7 mouse cellular contexts compared by ENCODE assay signal in the genomic region with DNA sequence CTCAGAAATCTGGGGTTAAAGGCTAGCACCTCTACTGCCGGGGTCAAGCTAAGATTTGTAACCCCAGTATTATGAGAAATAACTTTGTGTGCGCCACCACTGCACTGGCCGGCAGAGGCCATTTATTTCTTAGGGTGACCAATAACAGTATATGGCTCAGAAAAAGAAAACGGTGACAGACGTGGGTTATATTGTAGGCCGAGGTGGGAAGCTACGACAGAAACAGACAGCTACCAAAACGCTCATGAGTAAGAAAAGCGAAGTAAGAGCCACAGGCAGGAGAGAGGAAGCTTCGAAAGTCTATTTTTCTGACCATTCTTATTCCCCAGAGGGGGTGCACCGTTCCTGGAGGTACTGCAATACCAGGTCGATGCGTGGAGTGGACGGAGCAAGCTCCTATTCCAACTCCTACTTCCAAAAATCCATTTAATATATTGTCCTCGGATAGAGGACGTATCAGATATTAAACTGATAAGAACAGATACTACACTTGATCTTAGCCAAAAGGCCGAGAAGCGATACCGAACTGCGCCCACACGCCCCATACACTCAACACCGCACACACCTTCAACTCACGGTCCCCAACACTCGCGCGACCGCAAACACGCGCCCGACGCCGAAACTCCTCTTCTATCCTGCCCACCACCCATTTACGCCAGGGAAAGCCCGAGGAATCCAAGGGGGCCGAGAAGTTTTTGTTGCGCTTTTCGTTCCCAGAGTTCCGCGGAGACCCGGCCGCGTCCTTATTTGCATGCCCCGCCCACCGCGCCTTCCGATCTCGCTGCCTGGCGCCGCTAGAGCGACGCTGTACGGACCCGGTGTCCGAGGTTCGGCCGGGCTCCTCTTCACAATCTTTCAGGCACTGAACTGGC. TPM values are rescaled to one million over a fixed set of nuclear protein-coding genes. Genes with fewer than 3 reads are reported as not detected.
DNase-seq lines count a peak whose midpoint lies in the region; ATAC-seq and TF ChIP-seq lines count a peak whose summit lies in the region.
"Not testable (repeated sequence)": the region's sequence is repeated elsewhere in the genome, so short reads cannot be mapped to it uniquely, and the experiment has no call there.

No protein-coding gene starts in this region.

- H3K36me3 ChIP-seq in embryonic facial prominence, embryonic 14.5 days (ENCODE audit: control insufficient read depth, insufficient read depth, low read length); heart, adult 2 months (ENCODE audit: control insufficient read depth, insufficient read depth, low read length); limb, embryonic 11.5 days (ENCODE audit: control insufficient read depth, insufficient read depth, low read length); midbrain, embryonic 11.5 days (ENCODE audit: control insufficient read depth, insufficient read depth, low read length): not testable (repeated sequence)

- not testable (repeated sequence) for H3K9me3 ChIP-seq in embryonic facial prominence, embryonic 14.5 days (ENCODE audit: control insufficient read depth, low read length); limb, embryonic 11.5 days (ENCODE audit: control insufficient read depth, low read length); midbrain, embryonic 11.5 days (ENCODE audit: control insufficient read depth, low read length)

- peak; percentile 91 for DNase-seq in embryonic facial prominence, embryonic 14.5 days (ENCODE audit: low spot score)
- peak; percentile 77 to 82 for DNase-seq in heart, adult 2 months
- DNase-seq in kidney, adult 18-20 months = peak; percentile 81
- peak; percentile 84 for DNase-seq in limb, embryonic 11.5 days (ENCODE audit: low spot score)
- peak; percentile 97 for DNase-seq in midbrain, embryonic 11.5 days (ENCODE audit: low spot score, missing footprints)
- peak; percentile 67 for DNase-seq in right cerebral cortex, postnatal 4 days

- WGBS in embryonic facial prominence, embryonic 14.5 days = under 1% methylated on average over 41 of the region's 56 CpGs
- under 1% methylated on average over 44 of the region's 56 CpGs for WGBS in heart, adult 2 months
- under 1% methylated on average over 40 of the region's 56 CpGs for WGBS in limb, embryonic 11.5 days
- under 1% methylated on average over 40 of the region's 56 CpGs for WGBS in midbrain, embryonic 11.5 days

- peak overlapping the region; percentile 64 for H3K9ac ChIP-seq in embryonic facial prominence, embryonic 14.5 days (ENCODE audit: low read depth, low read length)
- H3K9ac ChIP-seq in heart, adult 2 months (ENCODE audit: low read depth, low read length) = peak overlapping the region; percentile 66
- H3K9ac ChIP-seq in limb, embryonic 11.5 days (ENCODE audit: low read length) = peak overlapping the region; percentile 53
- peak overlapping the region; percentile 62 for H3K9ac ChIP-seq in midbrain, embryonic 11.5 days (ENCODE audit: low read length)

- peak; percentile 93; the same call in 1 of the 2 replicates for TF ChIP-seq POLR2A in bone marrow macrophage, adult 2 months (IDR thresholded peaks at IDR 0.05; ENCODE audit: borderline replicate concordance, low read depth, low read length)
- peak; percentile 70 for TF ChIP-seq POLR2A in heart, adult 2 months (IDR thresholded peaks at IDR 0.05; ENCODE audit: insufficient read depth, low read depth, low read length)

- H3K4me3 ChIP-seq in bone marrow macrophage, adult 2 months (ENCODE audit: insufficient read depth, low read length) = peak overlapping the region; percentile 47
- peak overlapping the region; percentile 29 for H3K4me3 ChIP-seq in embryonic facial prominence, embryonic 14.5 days (ENCODE audit: low read depth, low read length)
- peak overlapping the region; percentile 39; the same call in 1 of the 2 replicates for H3K4me3 ChIP-seq in heart, adult 2 months
- H3K4me3 ChIP-seq in limb, embryonic 11.5 days (ENCODE audit: low read depth, low read length) = not testable (repeated sequence)
- H3K4me3 ChIP-seq in midbrain, embryonic 11.5 days (ENCODE audit: low read depth, low read length) = peak overlapping the region; percentile 17; the same call in 1 of the 2 replicates

- not testable (repeated sequence) for H3K27me3 ChIP-seq in embryonic facial prominence, embryonic 14.5 days (replicated peaks; ENCODE audit: control insufficient read depth, insufficient read depth, low read length); heart, adult 2 months (ENCODE audit: control insufficient read depth, insufficient read depth, low read length); limb, embryonic 11.5 days (ENCODE audit: control insufficient read depth, insufficient read depth, low read length); midbrain, embryonic 11.5 days (ENCODE audit: control insufficient read depth, insufficient read depth, low read length)

- not testable (repeated sequence) for H3K79me2 ChIP-seq in heart, adult 2 months (replicated peaks; ENCODE audit: control insufficient read depth, insufficient read depth, low read length)

- TF ChIP-seq EP300 in heart, adult 2 months (IDR thresholded peaks at IDR 0.05; ENCODE audit: insufficient read depth, low read depth, low read length) = not testable (repeated sequence)

- peak overlapping the region; percentile 46 for H3K4me2 ChIP-seq in embryonic facial prominence, embryonic 14.5 days (ENCODE audit: low read depth, low read length)
- peak overlapping the region; percentile 22; the same call in 1 of the 2 replicates for H3K4me2 ChIP-seq in limb, embryonic 11.5 days (ENCODE audit: low read depth, severe bottlenecking)
- peak overlapping the region; percentile 36 for H3K4me2 ChIP-seq in midbrain, embryonic 11.5 days

- ATAC-seq in embryonic facial prominence, embryonic 14.5 days (ENCODE audit: low read depth) = peak; percentile 84
- peak; percentile 85 for ATAC-seq in limb, embryonic 11.5 days (ENCODE audit: insufficient number of reproducible peaks, low FRiP score, low TSS enrichment, low read depth)
- peak; percentile 77 for ATAC-seq in midbrain, embryonic 11.5 days (ENCODE audit: low FRiP score)

- not testable (repeated sequence) for TF ChIP-seq CTCF in bone marrow macrophage, adult 2 months (IDR thresholded peaks at IDR 0.05; ENCODE audit: low read depth, low read length); heart, adult 2 months (IDR thresholded peaks at IDR 0.05)

- H3K27ac ChIP-seq in bone marrow macrophage, adult 2 months (ENCODE audit: insufficient read depth, low read depth, low read length) = peak overlapping the region; percentile 65
- peak overlapping the region; percentile 91 for H3K27ac ChIP-seq in embryonic facial prominence, embryonic 14.5 days (replicated peaks; ENCODE audit: low read depth, low read length)
- peak overlapping the region; percentile 92 for H3K27ac ChIP-seq in heart, adult 2 months
- peak overlapping the region; percentile 81; the same call in 1 of the 2 replicates for H3K27ac ChIP-seq in limb, embryonic 11.5 days (replicated peaks; ENCODE audit: low read depth, low read length)
- peak overlapping the region; percentile 82 for H3K27ac ChIP-seq in midbrain, embryonic 11.5 days (ENCODE audit: low read depth, low read length)

- intact Hi-C loops in heart, adult 2 months (cut with DNase I) = not testable (repeated sequence)

- not testable (repeated sequence) for H3K4me1 ChIP-seq in bone marrow macrophage, adult 2 months (ENCODE audit: control insufficient read depth, insufficient read depth, low read length); embryonic facial prominence, embryonic 14.5 days (ENCODE audit: control insufficient read depth, insufficient read depth, low read length); heart, adult 2 months (ENCODE audit: control insufficient read depth, insufficient read depth, low read length); limb, embryonic 11.5 days (ENCODE audit: control insufficient read depth, insufficient read depth, low read length); midbrain, embryonic 11.5 days (ENCODE audit: control insufficient read depth, insufficient read depth, low read length)

RNA-seq across cellular contexts. Expression of a gene that starts 18.7 kb away (rescaled TPM):
- 21.2 and 22.1 TPM in 2 replicates for polyA plus RNA-seq in bone marrow macrophage, adult 2 months (2012; ENCODE audit: insufficient read depth, insufficient read length, missing spikeins)
- 34.9 and 39.4 TPM in 2 replicates for polyA plus RNA-seq in embryonic facial prominence, embryonic 14.5 days (2014; fragmentation: Nextera tagmentation; extraction: Ambion mirVana)
- total RNA-seq in heart, adult 2 months (2021) = 10 to 100 TPM; 45.6 to 49.5 TPM
- 42.3 and 49.8 TPM in 2 replicates for polyA plus RNA-seq in heart, adult 2 months (2012; rRNA removed)
- polyA plus RNA-seq in limb, embryonic 11.5 days (2014; fragmentation: Nextera tagmentation; extraction: Ambion mirVana) = 30.0 and 31.0 TPM in 2 replicates
- polyA plus RNA-seq in midbrain, embryonic 11.5 days (2014; fragmentation: Nextera tagmentation; extraction: Ambion mirVana) = 44.0 and 44.8 TPM in 2 replicates

RNA-seq across cellular contexts. Expression of a gene that starts 19.7 kb away (rescaled TPM):
- 0.80 and 1.9 TPM in 2 replicates for polyA plus RNA-seq in bone marrow macrophage, adult 2 months (2012; ENCODE audit: insufficient read depth, insufficient read length, missing spikeins)
- 4.2 and 4.7 TPM in 2 replicates for polyA plus RNA-seq in embryonic facial prominence, embryonic 14.5 days (2014; fragmentation: Nextera tagmentation; extraction: Ambion mirVana)
- total RNA-seq in heart, adult 2 months (2021) = 10 to 100 TPM; 18.9 to 23.5 TPM
- polyA plus RNA-seq in heart, adult 2 months (2012; rRNA removed) = 23.4 and 27.8 TPM in 2 replicates
- 1.7 TPM in 2 replicates for polyA plus RNA-seq in limb, embryonic 11.5 days (2014; fragmentation: Nextera tagmentation; extraction: Ambion mirVana)
- polyA plus RNA-seq in midbrain, embryonic 11.5 days (2014; fragmentation: Nextera tagmentation; extraction: Ambion mirVana) = 3.9 and 4.4 TPM in 2 replicates

RNA-seq across cellular contexts. Expression of a gene that starts 46.6 kb away (rescaled TPM):
- not detected in 2 replicates for polyA plus RNA-seq in bone marrow macrophage, adult 2 months (2012; ENCODE audit: insufficient read depth, insufficient read length, missing spikeins)
- polyA plus RNA-seq in embryonic facial prominence, embryonic 14.5 days (2014; fragmentation: Nextera tagmentation; extraction: Ambion mirVana) = not detected in 2 replicates
- total RNA-seq in heart, adult 2 months (2021) = not detected
- polyA plus RNA-seq in heart, adult 2 months (2012; rRNA removed) = not detected in 2 replicates
- polyA plus RNA-seq in limb, embryonic 11.5 days (2014; fragmentation: Nextera tagmentation; extraction: Ambion mirVana) = not detected in 2 replicates
- polyA plus RNA-seq in midbrain, embryonic 11.5 days (2014; fragmentation: Nextera tagmentation; extraction: Ambion mirVana) = not detected in 2 replicates
